Mouse (Mus musculus): ENCODE data around the gene Dock9.

- no peak for TF ChIP-seq CTCF (IDR thresholded peaks at IDR 0.05; ENCODE audit: control insufficient read depth, insufficient read depth, insufficient read length)
- no peak for TF ChIP-seq MAX (IDR thresholded peaks at IDR 0.05)
- TF ChIP-seq USF1 (IDR thresholded peaks at IDR 0.05; ENCODE audit: low read depth), result no peak
- no peak for TF ChIP-seq MYOG (IDR thresholded peaks at IDR 0.05; ENCODE audit: control insufficient read depth, extremely low read depth, insufficient read length)
- TF ChIP-seq MYOD1 (IDR thresholded peaks at IDR 0.05; ENCODE audit: control insufficient read depth, insufficient read length, low read depth), result no peak
Measured at GRCm38 (mm10) chr14:121734217-121734616, 63.4 kb downstream of the Dock9 start.

Data from C2C12 (cell line).